Mouse (Mus musculus) ES-E14 (cell line): ENCODE measurements at regions not wholly inside any gene's neighbourhood (a gene's known extent, or its start where the extent isn't known, plus 50 kb on each side); places are given as distances from the start of the nearest gene placed in this dataset.

Source experiments
- HCFC1 ChIP-seq: IDR thresholded peaks from 2 replicates; pipeline ENCODE4 v1.6.1; 2012; ENCODE audit warnings: low read length, inconsistent platforms, borderline replicate concordance; ENCODE audit not compliant: insufficient read depth
- MAFK ChIP-seq: IDR thresholded peaks from 2 replicates; pipeline ENCODE4 v1.6.1; 2014; ENCODE audit warnings: mild to moderate bottlenecking, low read depth, low read length, inconsistent platforms; ENCODE audit not compliant: insufficient read depth
- ZNF384 ChIP-seq: IDR thresholded peaks from 2 replicates; pipeline ENCODE4 v1.6.1; 2012; ENCODE audit warnings: low read depth, low read length, inconsistent platforms

DNA sequence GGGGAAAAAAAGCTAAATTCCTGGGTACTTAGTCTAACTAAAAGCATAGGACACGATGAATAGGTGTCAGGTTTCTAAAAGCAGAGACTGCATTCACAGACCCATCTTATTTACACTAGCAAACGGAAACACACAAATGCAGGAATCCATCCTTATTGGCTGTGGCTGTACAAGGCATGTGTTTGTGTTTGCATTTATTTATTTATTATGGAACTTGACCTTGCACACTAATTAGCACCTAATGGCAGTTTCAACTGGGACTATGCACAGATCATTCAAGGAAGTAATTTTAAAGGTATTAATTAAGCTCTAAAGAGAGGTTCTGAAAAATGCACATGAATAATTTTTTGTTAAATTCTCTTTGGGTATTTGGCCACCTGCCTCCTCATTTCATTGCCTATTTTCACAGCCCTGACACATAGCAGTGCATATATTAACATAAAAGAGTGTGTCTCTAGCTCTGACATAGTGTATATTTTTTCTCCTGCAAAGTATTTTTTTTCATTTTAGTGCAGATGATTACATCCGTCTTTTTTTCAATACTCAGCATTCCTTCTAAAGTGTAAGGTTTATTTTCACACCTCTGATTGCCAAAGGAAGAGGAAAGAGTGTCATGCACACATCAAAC lies 1351.5 kb upstream of the Slc10a2 start:
- no peak for TF ChIP-seq ZNF384
- no peak for TF ChIP-seq MAFK
- TF ChIP-seq HCFC1 = no peak
